Mouse (Mus musculus) erythroid progenitor cell, adult 5-6 weeks (primary cell): ENCODE results near the gene Arid3b. TPM values are rescaled to one million over a fixed set of nuclear protein-coding genes. Genes with fewer than 3 reads are reported as not detected.

Experiments
- ATAC-seq: replicated peaks from 2 replicates; pipeline ENCODE4 v1.8.0; 2016; ENCODE audit warnings: moderate number of reproducible peaks, mild to moderate bottlenecking, moderate TSS enrichment, inconsistent platforms; ENCODE audit not compliant: poor library complexity, low FRiP score, severe bottlenecking
- total RNA-seq, 2 experiments: library from RNA; stranded (forward) in 1 of 2; stranded (reverse) in 1 of 2; fragments of 150-400 nt in 1 of 2; fragments of 186-747, 209-891 nt in 1 of 2; gene quantifications; 2 replicates each; pipeline versions ENCODE4 v1.2.3 to v1.2.4; 2015 to 2017; ENCODE audit warnings: low replicate concordance in 2 of 2

The Arid3b gene
- total RNA-seq, 2 experiments from 2014 or later, result 0.83 to 7.1 TPM

- ATAC-seq, result no peak
Observed at GRCm38 (mm10) chr9:57760416-57761146, 76.0 kb downstream of the Arid3b start.

GRCm38 (mm10) chr9:57759289-57759688 lies 77.3 kb downstream of the Arid3b start:
- peak; percentile 64 for ATAC-seq

- ATAC-seq, result no peak
Observed at GRCm38 (mm10) chr9:57758528-57758927, 78.1 kb downstream of the Arid3b start.

GRCm38 (mm10) chr9:57757578-57757977 lies 79.0 kb downstream of the Arid3b start:
- ATAC-seq, result peak; percentile 81

- no peak for ATAC-seq
Observed at GRCm38 (mm10) chr9:57750901-57751300, 85.7 kb downstream of the Arid3b start.

GRCm38 (mm10) chr9:57748831-57749230 lies 87.8 kb downstream of the Arid3b start:
- ATAC-seq, result no peak

- no peak for ATAC-seq
Observed at GRCm38 (mm10) chr9:57748137-57748536, 88.5 kb downstream of the Arid3b start.

- ATAC-seq, result no peak
Observed at GRCm38 (mm10) chr9:57747067-57747466, 89.5 kb downstream of the Arid3b start.

GRCm38 (mm10) chr9:57744462-57745091 lies 92.0 kb downstream of the Arid3b start:
- peak; percentile 64 for ATAC-seq

Other genes with a start within 250 kb of the Arid3b start
- 1.1 and 3.4 TPM in 2 replicates for gene Ulk3, start 247.3 kb downstream of the Arid3b start, total RNA-seq (2015; ENCODE audit: low replicate concordance)
- gene Ulk3, start 247.3 kb downstream of the Arid3b start, total RNA-seq (2017; ENCODE audit: low replicate concordance), result 0.98 and 5.9 TPM in 2 replicates
- gene Cplx3, start 230.5 kb downstream of the Arid3b start, total RNA-seq (2015; ENCODE audit: low replicate concordance), result not detected in 2 replicates
- not detected in 2 replicates for gene Cplx3, start 230.5 kb downstream of the Arid3b start, total RNA-seq (2017; ENCODE audit: low replicate concordance)
- gene Lman1l, start 216.0 kb downstream of the Arid3b start, total RNA-seq (2015; ENCODE audit: low replicate concordance), result not detected in 2 replicates
- not detected in 2 replicates for gene Lman1l, start 216.0 kb downstream of the Arid3b start, total RNA-seq (2017; ENCODE audit: low replicate concordance)
- 34.6 and 46.1 TPM in 2 replicates for gene Csk, start 183.2 kb downstream of the Arid3b start, total RNA-seq (2015; ENCODE audit: low replicate concordance)
- 46.2 and 46.5 TPM in 2 replicates for gene Csk, start 183.2 kb downstream of the Arid3b start, total RNA-seq (2017; ENCODE audit: low replicate concordance)
- gene Cyp1a2, start 153.1 kb downstream of the Arid3b start, total RNA-seq (2015; ENCODE audit: low replicate concordance), result not detected in 2 replicates
- not detected in 2 replicates for gene Cyp1a2, start 153.1 kb downstream of the Arid3b start, total RNA-seq (2017; ENCODE audit: low replicate concordance)
- not detected in 2 replicates for gene Cyp1a1, start 148.9 kb downstream of the Arid3b start, total RNA-seq (2015; ENCODE audit: low replicate concordance)
- gene Cyp1a1, start 148.9 kb downstream of the Arid3b start, total RNA-seq (2017; ENCODE audit: low replicate concordance), result not detected in 2 replicates
- 5.8 and 7.5 TPM in 2 replicates for gene Edc3, start 128.3 kb downstream of the Arid3b start, total RNA-seq (2015; ENCODE audit: low replicate concordance)
- 2.8 and 8.6 TPM in 2 replicates for gene Edc3, start 128.3 kb downstream of the Arid3b start, total RNA-seq (2017; ENCODE audit: low replicate concordance)
- gene Clk3, start 70.9 kb downstream of the Arid3b start, total RNA-seq (2015; ENCODE audit: low replicate concordance), result 237 and 278 TPM in 2 replicates
- gene Clk3, start 70.9 kb downstream of the Arid3b start, total RNA-seq (2017; ENCODE audit: low replicate concordance), result 247 and 348 TPM in 2 replicates
- 16.2 and 33.1 TPM in 2 replicates for gene Ubl7, start 74.2 kb upstream of the Arid3b start, total RNA-seq (2015; ENCODE audit: low replicate concordance)
- 13.8 and 15.0 TPM in 2 replicates for gene Ubl7, start 74.2 kb upstream of the Arid3b start, total RNA-seq (2017; ENCODE audit: low replicate concordance)
- 0.42 TPM in 1 of 2 replicates, not detected in the other for gene Sema7a, start 103.3 kb upstream of the Arid3b start, total RNA-seq (2015; ENCODE audit: low replicate concordance)
- gene Sema7a, start 103.3 kb upstream of the Arid3b start, total RNA-seq (2017; ENCODE audit: low replicate concordance), result 0.64 TPM in 1 of 2 replicates, not detected in the other
- 5.0 TPM in 1 of 2 replicates, not detected in the other for gene Cyp11a1, start 169.6 kb upstream of the Arid3b start, total RNA-seq (2015; ENCODE audit: low replicate concordance)
- gene Cyp11a1, start 169.6 kb upstream of the Arid3b start, total RNA-seq (2017; ENCODE audit: low replicate concordance), result 1.3 TPM in 1 of 2 replicates, not detected in the other
- gene Stra6, start 227.0 kb upstream of the Arid3b start, total RNA-seq (2015; ENCODE audit: low replicate concordance), result not detected in 2 replicates
- gene Stra6, start 227.0 kb upstream of the Arid3b start, total RNA-seq (2017; ENCODE audit: low replicate concordance), result not detected in 2 replicates